Mouse (Mus musculus): ENCODE data around the gene Hcfc2. TPM values are rescaled to one million over a fixed set of nuclear protein-coding genes. Genes with fewer than 3 reads are reported as not detected.

Hcfc2 gene
- 32.5 and 34.0 TPM in 2 replicates for polyA plus RNA-seq (2012; rRNA removed)

DNA sequence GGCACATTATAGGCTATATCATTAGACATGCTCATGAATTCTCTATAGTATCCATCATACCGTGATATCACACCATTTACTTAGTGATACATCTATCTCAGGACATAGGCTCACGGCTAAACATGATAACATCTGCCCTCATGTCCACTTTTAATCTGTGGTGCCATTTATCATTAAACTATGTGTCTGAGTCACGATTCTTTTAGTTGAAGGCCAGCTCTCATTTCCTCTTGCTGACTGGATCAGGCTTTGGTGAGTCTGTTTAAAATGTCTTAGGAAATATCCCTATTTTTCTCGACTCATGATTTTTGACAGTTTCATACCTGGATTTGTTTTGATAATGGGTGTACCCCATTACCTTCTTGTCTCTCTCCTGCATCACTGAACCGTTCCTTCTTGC, at the start of gene Hcfc2:
Gene Hcfc2 (plus strand): TSS at position 205 of the 400 bp plus-strand sequence.
- peak within 1 kb of the TSS; percentile 34 for H3K27ac ChIP-seq (ENCODE audit: insufficient read depth, low read length)
- no peak within 1 kb of the TSS for H3K4me3 ChIP-seq (replicated peaks; ENCODE audit: insufficient read depth, low read depth, low read length)
- DNase-seq: no peak
- TF ChIP-seq POLR2A (IDR thresholded peaks at IDR 0.05; ENCODE audit: borderline replicate concordance, insufficient read depth, low read length) (no peak), CTCF (IDR thresholded peaks at IDR 0.05; ENCODE audit: borderline replicate concordance, insufficient read depth, low read depth, low read length) (no peak)
- H3K27me3 ChIP-seq (ENCODE audit: control insufficient read depth, insufficient read depth, low read length): no peaks in the 10 kb centered on the region
- peaks cover 7% of the 10 kb centered on the region; the same call in 1 of the 2 replicates for H3K4me1 ChIP-seq (ENCODE audit: control insufficient read depth, insufficient read depth, low read length)
- WGBS: 91% methylated on average over 5 of the region's 5 CpGs

DNA sequence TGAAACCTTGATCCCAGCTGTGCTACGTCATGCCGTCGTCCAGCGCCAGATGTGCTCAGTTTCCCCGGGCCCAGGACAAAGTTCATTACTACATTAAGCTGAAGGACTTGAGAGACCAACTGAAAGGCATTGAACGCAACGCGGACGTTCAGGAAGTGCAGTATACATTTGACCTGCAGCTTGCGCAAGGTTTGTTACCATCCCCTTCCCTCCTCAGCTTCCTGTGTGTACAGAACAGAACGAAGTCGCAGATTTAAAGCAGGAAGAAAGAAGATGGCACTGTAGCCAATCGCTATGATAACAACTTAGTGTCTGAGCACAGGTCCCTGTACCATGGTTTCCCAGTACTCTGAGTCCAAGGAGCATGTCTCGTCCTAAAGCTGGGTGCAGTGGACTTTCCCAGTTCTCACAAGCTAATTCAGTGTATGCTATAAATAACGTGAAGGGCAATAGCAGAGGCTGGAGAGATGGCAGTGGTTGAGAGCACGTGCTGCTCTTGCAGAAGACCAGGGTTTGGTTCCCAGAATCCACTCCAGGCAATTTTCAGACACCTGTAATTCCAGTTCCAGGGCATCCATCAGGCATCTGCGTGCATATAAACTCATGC, 48.7 kb upstream of the Hcfc2 start:
- 95% methylated on average over 17 of the region's 17 CpGs for WGBS

DNA sequence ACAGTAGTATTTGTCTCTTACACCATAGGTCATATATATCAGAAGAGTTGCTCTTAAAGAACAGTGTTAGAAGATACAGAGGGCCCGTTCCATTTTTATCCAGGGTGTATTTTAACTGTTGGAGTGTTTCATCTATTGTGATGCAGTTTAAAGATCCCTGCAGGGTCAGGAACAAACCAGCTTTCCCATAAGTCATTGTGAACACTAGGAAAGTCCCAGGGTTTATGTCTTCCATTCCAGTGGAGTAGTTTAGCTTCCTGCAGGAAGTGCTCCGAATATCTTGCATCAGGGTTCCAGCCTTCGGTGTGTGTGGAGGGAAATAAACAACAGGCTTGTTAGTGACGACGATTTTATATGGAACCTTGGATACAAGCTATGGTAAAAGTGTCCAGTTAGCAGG, 44.7 kb upstream of the Hcfc2 start:
- TF ChIP-seq POLR2A (IDR thresholded peaks at IDR 0.05; ENCODE audit: borderline replicate concordance, insufficient read depth, low read length) (no peak), CTCF (IDR thresholded peaks at IDR 0.05; ENCODE audit: borderline replicate concordance, insufficient read depth, low read depth, low read length) (no peak)
- no peaks in the 10 kb centered on the region for H3K4me1 ChIP-seq (ENCODE audit: control insufficient read depth, insufficient read depth, low read length)
- H3K27ac ChIP-seq (ENCODE audit: insufficient read depth, low read length): no peak overlapping the region
- no peaks in the 10 kb centered on the region for H3K27me3 ChIP-seq (ENCODE audit: control insufficient read depth, insufficient read depth, low read length)
- 90% methylated on average over 5 of the region's 5 CpGs for WGBS
- H3K4me3 ChIP-seq (replicated peaks; ENCODE audit: insufficient read depth, low read depth, low read length): no peak overlapping the region
- no peak for DNase-seq

More for the DNA sequence above, 48.7 kb upstream of the Hcfc2 start:
- DNase-seq: no peak
- no peak for TF ChIP-seq POLR2A (IDR thresholded peaks at IDR 0.05; ENCODE audit: borderline replicate concordance, insufficient read depth, low read length)
- no peak for TF ChIP-seq CTCF (IDR thresholded peaks at IDR 0.05; ENCODE audit: borderline replicate concordance, insufficient read depth, low read depth, low read length)
- H3K4me1 ChIP-seq (ENCODE audit: control insufficient read depth, insufficient read depth, low read length): no peaks in the 10 kb centered on the region
- H3K27me3 ChIP-seq (ENCODE audit: control insufficient read depth, insufficient read depth, low read length): no peaks in the 10 kb centered on the region
- no peak overlapping the region for H3K4me3 ChIP-seq (replicated peaks; ENCODE audit: insufficient read depth, low read depth, low read length)
- no peak overlapping the region for H3K27ac ChIP-seq (ENCODE audit: insufficient read depth, low read length)

DNA sequence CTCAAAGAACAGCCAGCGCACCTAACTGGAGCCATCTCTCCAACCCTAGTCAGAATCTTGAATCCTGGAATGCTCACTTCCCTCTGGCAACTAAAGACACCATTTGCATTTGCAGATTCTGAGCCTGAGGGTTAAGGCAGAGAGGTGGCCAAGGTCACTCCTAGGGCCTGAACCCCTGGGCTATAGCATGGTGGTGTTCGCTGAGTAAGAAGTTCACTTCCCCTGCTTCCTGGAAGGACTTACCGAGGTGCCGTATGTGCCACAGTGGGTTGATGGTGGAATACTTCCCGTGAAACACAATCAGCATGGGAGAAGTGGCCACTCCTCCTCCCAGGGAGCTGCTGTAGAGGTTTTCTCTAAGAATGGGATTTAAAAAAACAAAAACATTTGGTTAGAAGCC, 43.3 kb upstream of the Hcfc2 start:
- 79% methylated on average over 5 of the region's 5 CpGs for WGBS
- DNase-seq: no peak
- Histone ChIP-seq H3K4me3 (replicated peaks; ENCODE audit: insufficient read depth, low read depth, low read length) (no peak overlapping the region), H3K27ac (ENCODE audit: insufficient read depth, low read length) (no peak overlapping the region), H3K27me3 (ENCODE audit: control insufficient read depth, insufficient read depth, low read length) (no peaks in the 10 kb centered on the region), H3K4me1 (ENCODE audit: control insufficient read depth, insufficient read depth, low read length) (no peaks in the 10 kb centered on the region)
- TF ChIP-seq CTCF (IDR thresholded peaks at IDR 0.05; ENCODE audit: borderline replicate concordance, insufficient read depth, low read depth, low read length): no peak
- no peak for TF ChIP-seq POLR2A (IDR thresholded peaks at IDR 0.05; ENCODE audit: borderline replicate concordance, insufficient read depth, low read length)

DNA sequence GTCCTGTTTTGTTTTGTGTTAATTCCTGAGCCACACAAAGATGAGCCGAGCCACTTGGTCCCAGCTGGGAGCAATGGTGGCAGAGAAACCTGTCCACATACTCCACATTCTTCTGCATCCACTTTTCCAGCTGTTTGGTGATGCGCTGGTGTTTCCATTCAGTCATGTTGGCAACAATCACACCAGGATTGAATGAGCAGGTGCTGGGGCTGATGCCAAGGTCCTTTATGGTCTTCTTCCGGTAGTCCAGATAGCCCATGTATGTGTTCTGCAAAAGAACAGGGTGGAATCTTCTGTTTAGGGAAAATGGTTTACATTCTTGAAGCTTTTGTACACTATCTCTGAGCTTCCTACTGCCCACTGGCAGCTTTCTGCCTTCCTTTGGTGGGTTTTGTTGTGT, 41.4 kb upstream of the Hcfc2 start:
- TF ChIP-seq CTCF (IDR thresholded peaks at IDR 0.05; ENCODE audit: borderline replicate concordance, insufficient read depth, low read depth, low read length) (no peak), POLR2A (IDR thresholded peaks at IDR 0.05; ENCODE audit: borderline replicate concordance, insufficient read depth, low read length) (no peak)
- no peak overlapping the region for H3K4me3 ChIP-seq (replicated peaks; ENCODE audit: insufficient read depth, low read depth, low read length)
- no peaks in the 10 kb centered on the region for H3K27me3 ChIP-seq (ENCODE audit: control insufficient read depth, insufficient read depth, low read length)
- no peaks in the 10 kb centered on the region for H3K4me1 ChIP-seq (ENCODE audit: control insufficient read depth, insufficient read depth, low read length)
- H3K27ac ChIP-seq (ENCODE audit: insufficient read depth, low read length): no peak overlapping the region
- WGBS: 73% methylated on average over 3 of the region's 3 CpGs
- DNase-seq: no peak

DNA sequence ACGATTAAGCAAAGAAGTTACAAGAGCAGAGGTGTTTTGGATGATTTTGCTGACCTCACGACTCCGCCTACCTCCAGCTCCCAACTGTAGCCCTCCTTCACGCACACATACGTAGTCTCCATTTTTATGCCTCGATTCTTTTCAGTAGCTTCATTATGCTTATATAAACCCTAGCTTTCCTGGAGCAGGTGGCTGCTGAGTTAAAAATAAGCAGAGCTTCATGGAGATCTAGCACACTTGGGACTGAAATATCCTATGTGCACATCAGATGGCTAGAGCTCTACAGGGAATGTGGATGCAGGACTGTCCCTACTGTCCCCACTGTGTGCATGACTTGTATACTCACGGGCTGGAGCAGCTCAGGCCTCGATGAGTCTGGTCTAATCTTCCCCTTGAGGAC, 34.1 kb upstream of the Hcfc2 start:
- no peak for TF ChIP-seq CTCF (IDR thresholded peaks at IDR 0.05; ENCODE audit: borderline replicate concordance, insufficient read depth, low read depth, low read length)
- no peak for TF ChIP-seq POLR2A (IDR thresholded peaks at IDR 0.05; ENCODE audit: borderline replicate concordance, insufficient read depth, low read length)
- peak overlapping the region; percentile 10 for H3K27ac ChIP-seq (ENCODE audit: insufficient read depth, low read length)
- peaks cover 12% of the 10 kb centered on the region for H3K4me1 ChIP-seq (ENCODE audit: control insufficient read depth, insufficient read depth, low read length)

GRCm38 (mm10) chr10:82662267-82662990, 33.5 kb upstream of the Hcfc2 start:
- no peak for TF ChIP-seq CTCF (IDR thresholded peaks at IDR 0.05; ENCODE audit: borderline replicate concordance, insufficient read depth, low read depth, low read length)
- TF ChIP-seq POLR2A (IDR thresholded peaks at IDR 0.05; ENCODE audit: borderline replicate concordance, insufficient read depth, low read length): no peak
- Histone ChIP-seq H3K4me3 (replicated peaks; ENCODE audit: insufficient read depth, low read depth, low read length) (peak overlapping the region; percentile 12), H3K27ac (ENCODE audit: insufficient read depth, low read length) (peak overlapping the region; percentile 10), H3K4me1 (ENCODE audit: control insufficient read depth, insufficient read depth, low read length) (peaks cover 12% of the 10 kb centered on the region), H3K27me3 (ENCODE audit: control insufficient read depth, insufficient read depth, low read length) (no peaks in the 10 kb centered on the region)
- WGBS: 15% methylated on average over 14 of the region's 14 CpGs
- DNase-seq: peak; percentile 75 to 86

More for the DNA sequence above, 34.1 kb upstream of the Hcfc2 start:
- H3K27me3 ChIP-seq (ENCODE audit: control insufficient read depth, insufficient read depth, low read length): no peaks in the 10 kb centered on the region
- no peak overlapping the region for H3K4me3 ChIP-seq (replicated peaks; ENCODE audit: insufficient read depth, low read depth, low read length)
- WGBS: 32% methylated on average over 8 of the region's 8 CpGs
- DNase-seq: peak; percentile 30 to 57

- WGBS: 89% methylated on average over 2 of the region's 2 CpGs
- Histone ChIP-seq H3K27me3 (ENCODE audit: control insufficient read depth, insufficient read depth, low read length) (no peaks in the 10 kb centered on the region), H3K4me3 (replicated peaks; ENCODE audit: insufficient read depth, low read depth, low read length) (no peak overlapping the region), H3K27ac (ENCODE audit: insufficient read depth, low read length) (no peak overlapping the region), H3K4me1 (ENCODE audit: control insufficient read depth, insufficient read depth, low read length) (peaks cover 12% of the 10 kb centered on the region)
- TF ChIP-seq POLR2A (IDR thresholded peaks at IDR 0.05; ENCODE audit: borderline replicate concordance, insufficient read depth, low read length) (no peak), CTCF (IDR thresholded peaks at IDR 0.05; ENCODE audit: borderline replicate concordance, insufficient read depth, low read depth, low read length) (no peak)
- DNase-seq: no peak
Observed at GRCm38 (mm10) chr10:82663289-82663688, 32.7 kb upstream of the Hcfc2 start.
